Mouse (Mus musculus): ENCODE results near the gene 4921530L21Rik. TPM values are rescaled to one million over a fixed set of nuclear protein-coding genes. Genes with fewer than 3 reads are reported as not detected.

4921530L21Rik gene
- polyA plus RNA-seq, 1 experiment from 2014 or later: not detected

DNA sequence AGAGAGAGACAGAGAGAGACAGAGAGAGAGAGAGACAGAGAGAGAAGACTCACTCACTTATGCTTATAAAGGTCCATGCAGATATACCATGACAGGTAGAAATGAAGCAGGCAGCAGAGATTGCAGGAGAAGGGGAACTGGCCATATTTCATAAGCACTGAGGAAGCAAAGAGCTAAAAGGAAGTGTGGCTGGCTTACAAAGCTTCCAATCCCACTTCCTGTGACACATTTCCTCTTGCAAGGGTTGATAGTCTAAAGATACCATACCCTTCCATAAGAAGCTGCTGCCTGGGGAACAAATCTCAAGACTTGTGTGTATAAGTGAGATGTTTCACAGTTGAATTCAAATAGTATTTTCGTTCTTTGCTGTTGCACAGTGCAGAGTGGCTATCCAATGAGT lies 45.7 kb downstream of the 4921530L21Rik start:
- Histone ChIP-seq H3K4me2 (replicated peaks; ENCODE audit: low read depth, low read length) (no peak overlapping the region), H3K36me3 (ENCODE audit: insufficient read depth, low read length) (no peaks in the 10 kb centered on the region), H3K9ac (replicated peaks; ENCODE audit: low read length) (no peak overlapping the region), H3K4me3 (ENCODE audit: low read length) (no peak overlapping the region), H3K27ac (ENCODE audit: low read length) (no peak overlapping the region), H3K4me1 (ENCODE audit: insufficient read depth, low read length) (no peaks in the 10 kb centered on the region), H3K27me3 (ENCODE audit: insufficient read depth, low read length) (no peaks in the 10 kb centered on the region), H3K9me3 (ENCODE audit: low read length) (no peaks in the 10 kb centered on the region)
- no peak for ATAC-seq (ENCODE audit: low FRiP score, low TSS enrichment)
- WGBS: 79% methylated on average over 1 of the region's 1 CpGs

- H3K27me3 ChIP-seq (ENCODE audit: insufficient read depth, low read length): no peaks in the 10 kb centered on the region
- H3K4me2 ChIP-seq (replicated peaks; ENCODE audit: low read depth, low read length): no peak overlapping the region
- no peaks in the 10 kb centered on the region for H3K9me3 ChIP-seq (ENCODE audit: low read length)
- ATAC-seq (ENCODE audit: low FRiP score, low TSS enrichment): no peak
- no peak overlapping the region for H3K9ac ChIP-seq (replicated peaks; ENCODE audit: low read length)
- H3K36me3 ChIP-seq (ENCODE audit: insufficient read depth, low read length): no peaks in the 10 kb centered on the region
- H3K27ac ChIP-seq (ENCODE audit: low read length): no peak overlapping the region
- 72% methylated on average over 3 of the region's 3 CpGs for WGBS
- no peaks in the 10 kb centered on the region for H3K4me1 ChIP-seq (ENCODE audit: insufficient read depth, low read length)
- H3K4me3 ChIP-seq (ENCODE audit: low read length): no peak overlapping the region
These were observed 47.0 kb downstream of the 4921530L21Rik start for GRCm38 (mm10) chr14:95927810-95928785.

Measured in kidney, embryonic 16.5 days (tissue).